Mouse (Mus musculus): ENCODE data around the gene Fam206a.

The Fam206a gene

DNA sequence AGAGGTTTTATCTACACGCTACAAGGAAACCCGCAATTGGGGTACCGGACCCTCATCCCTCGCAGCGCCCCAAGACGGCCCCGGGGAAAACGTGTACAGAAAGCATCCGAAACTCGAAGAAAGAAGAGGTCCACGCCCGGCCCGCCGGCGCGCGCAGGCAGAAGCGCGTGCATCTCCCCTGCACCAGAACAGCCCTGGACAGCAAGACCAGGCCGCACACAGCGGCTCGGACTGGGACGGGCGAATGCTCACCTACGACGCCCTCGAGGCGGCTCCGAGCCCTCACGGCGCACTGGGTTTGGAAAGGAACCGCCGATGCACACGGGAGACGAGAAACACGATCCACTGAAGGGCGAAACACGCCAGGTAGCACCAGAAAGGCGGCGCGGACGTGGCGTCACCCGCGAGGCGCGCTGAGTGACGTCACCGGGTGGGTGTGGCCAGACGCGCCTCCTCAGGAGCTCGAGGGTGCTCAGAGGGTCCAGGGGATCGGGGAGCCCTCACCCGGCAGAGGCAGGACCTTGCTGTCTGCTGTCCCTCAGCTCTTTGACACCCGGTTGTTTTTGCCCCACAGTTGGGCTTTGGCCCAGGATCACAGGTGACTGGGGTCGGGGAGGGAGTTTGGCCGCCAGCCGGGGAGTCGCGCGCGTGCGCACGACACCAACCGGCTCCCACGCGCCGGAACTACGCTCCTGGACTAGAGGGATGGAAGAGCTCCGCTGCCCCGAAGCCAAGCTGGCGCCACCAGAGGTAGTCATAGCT, at the start of gene Fam206a, which contains the start of gene Elp1:
TSS of gene Fam206a (plus strand) at position 439 of the 762 bp plus-strand sequence.
TSS of gene Elp1 (minus strand) at position 425 of the 762 bp plus-strand sequence.
- peak; percentile 94 for DNase-seq (ENCODE audit: low spot score)

DNA sequence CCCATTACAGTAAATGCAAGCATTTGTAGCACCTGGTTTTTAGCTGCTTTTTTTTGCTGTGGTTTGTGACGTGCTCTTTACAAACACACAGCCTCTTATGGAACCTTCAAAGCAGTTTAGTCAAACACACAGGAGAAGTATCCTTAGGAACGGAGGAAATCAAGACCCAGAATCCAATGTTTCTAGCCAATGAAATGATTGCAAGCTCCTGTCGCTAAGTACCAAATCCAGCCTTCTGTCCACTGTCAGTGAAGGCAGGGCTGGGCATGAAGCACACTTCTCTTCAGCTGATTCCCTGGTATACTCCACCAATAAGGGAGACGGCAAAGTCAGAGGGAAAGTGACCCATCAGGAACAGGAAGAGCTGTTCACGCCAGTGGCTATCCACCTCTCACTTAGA, 46.1 kb upstream of the Fam206a start:
- DNase-seq (ENCODE audit: low spot score) = no peak

DNA sequence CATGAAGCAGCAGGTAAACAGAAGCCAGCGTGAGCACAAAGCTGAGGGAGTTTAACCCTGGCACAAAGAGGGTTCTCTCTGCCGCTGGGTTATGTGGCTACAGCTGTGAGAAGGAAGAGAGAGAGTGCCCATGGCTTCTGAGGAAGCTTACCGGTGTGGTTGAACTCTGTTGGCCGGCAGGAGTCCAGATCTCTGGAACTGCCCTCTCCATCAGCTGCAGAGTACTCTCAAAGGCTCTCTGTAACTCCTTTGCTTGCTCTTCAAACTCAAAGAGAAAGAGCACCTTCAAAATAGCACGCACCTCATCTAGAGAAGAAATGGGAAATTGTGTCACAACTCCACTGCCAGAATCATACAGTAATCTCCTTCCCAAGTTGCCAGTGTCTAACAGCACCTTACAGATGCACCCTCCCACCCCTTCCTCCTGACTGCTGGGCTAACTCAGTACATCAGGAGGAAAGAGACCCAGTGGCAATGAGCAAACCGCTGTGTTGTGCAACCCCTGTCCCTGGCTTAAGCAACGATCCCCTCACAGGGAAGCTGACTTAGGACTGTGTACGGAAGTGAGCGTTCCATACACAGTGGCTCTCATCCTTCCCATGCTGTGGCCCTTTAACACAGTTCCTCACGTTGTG, 45.1 kb upstream of the Fam206a start:
- DNase-seq (ENCODE audit: low spot score) = no peak

DNA sequence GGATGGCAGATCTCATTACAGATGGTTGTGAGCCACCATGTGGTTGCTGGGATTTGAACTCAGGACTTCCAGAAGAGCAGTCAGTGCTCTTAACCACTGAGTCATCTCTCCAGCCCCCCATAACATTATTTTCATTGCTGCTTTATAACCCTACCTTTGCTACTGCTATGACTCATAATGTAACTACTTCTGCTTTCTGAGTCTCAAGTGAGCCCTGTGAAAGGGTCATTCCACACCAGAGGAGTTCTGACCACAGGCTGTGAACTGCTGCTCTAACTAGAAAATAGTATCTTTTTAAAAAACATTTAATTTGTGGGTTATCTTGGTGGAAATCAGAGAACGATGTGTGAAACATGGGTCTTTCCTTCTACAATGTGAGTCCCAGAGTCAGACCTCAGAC, 44.5 kb upstream of the Fam206a start:
- DNase-seq (ENCODE audit: low spot score) = no peak

DNA sequence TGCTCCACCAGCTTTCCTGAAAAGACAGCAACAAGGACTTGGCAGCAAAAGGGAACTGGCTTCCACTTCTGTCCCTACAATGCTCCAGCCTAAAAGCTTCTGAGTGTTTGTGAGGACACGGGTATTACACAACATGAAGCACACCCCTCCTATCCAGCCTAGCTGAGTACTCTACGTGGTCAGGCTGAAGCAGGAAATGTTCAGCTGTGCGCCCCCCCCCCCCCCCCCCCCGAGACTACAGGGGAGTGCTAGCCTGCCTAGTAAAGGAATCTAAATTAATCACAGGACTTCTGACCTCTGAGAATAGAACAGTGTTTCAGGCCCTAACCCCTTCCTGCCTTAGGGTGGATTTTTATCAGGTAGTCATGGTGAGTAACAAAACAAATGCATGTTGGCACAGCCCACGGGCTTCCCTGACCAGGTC, 34.3 kb upstream of the Fam206a start:
- DNase-seq (ENCODE audit: low spot score) = no peak

DNA sequence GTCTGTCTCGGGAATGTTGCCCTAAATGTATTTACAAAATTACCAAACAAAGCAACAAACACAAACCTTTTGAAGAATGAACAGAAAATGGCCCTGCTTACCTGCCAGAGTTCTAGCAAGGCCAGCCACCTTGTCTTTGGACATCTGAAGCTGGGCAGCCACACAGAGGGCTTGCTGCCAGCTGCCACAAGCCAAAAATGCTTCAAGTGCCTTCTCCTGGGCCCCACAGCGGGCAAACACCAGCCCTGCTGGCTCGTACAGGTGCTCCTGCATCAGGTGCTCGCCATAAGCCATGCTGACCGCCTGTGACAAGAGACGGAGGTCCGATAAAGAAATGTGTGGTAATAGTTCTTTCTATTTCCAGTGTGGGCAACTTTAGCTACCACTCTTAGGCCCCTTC, 33.2 kb upstream of the Fam206a start:
- no peak for DNase-seq (ENCODE audit: low spot score)

DNA sequence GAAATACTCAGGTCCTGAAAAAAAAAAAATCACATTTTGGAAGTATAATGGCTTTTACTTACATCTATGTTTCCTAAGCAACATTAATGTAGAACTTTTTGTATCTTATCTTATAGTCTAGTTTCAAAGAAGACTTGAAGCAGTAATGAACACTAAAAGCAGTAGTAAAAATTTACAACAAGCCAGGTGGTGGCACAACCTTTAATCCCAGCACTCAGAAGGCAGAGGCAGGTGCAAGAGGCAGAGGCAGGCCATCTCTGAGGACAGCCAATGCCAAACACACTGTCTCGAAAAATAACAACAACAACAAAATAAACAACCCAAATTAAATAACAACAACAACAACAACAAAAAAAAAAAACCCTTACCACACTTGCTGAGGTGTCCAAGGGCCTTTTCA, 31.1 kb upstream of the Fam206a start:
- no peak for DNase-seq (ENCODE audit: low spot score)

DNA sequence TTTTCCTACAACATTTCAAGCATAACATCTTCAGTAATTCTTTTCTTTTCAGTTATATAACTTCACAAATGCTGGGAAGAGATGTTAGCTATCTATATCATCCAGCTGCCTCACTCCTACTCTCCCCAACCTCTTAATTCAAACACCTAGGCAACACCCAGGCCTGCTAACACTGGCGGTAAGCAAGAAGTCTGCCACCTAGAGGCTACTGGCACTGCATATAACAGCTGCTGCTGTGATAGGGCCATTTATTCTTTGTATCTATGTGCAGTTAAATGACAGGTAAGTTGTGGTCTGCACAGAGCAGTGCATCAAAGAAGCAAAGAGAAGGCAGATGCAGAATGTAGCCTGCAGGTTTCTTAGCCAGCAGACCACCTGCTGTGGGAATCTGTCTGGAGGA, 10.8 kb upstream of the Fam206a start:
- no peak for DNase-seq (ENCODE audit: low spot score)

DNA sequence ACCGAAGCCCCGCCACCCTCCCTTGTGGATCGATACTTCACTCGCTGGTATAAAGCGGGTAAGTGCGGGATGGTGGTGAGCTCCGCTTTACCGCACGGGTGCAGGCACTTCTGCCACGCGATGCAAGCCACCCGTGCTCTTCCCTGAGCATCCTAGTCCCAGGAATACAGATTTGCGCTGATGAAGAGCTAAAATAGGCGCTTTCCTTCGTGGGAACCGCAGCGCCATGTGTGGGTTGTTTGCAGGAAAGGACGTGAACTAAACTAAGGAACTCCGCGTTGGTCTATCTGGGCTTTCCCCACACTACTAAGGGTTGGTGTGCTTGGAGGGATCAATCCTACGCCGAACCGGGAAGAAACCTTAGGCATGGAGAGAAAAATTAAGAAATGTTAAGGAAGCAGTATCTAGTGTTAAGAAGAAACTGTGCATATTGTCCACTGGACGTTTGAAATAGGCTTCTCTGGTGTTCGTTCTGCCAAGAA, 565 bp downstream of the Fam206a start:
- DNase-seq (ENCODE audit: low spot score) = no peak

DNA sequence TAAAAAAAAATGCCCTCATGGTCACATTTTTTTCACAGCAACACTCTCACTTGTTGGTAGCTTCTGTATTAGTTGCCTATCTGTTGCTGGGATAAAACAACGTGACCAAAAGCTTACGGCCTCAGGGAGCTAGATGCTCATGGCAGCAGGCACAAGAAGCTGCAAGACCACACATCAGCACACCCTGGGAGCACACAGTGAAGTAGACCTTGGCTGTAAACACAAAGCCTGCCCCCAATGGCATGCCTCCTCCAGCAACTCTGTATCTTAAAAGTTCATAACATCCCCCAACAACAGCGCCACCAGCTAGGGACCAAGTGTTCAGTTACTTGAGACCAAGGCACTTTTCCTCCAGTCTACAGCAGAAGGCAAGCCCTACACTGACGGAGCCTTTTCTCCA, 6.9 kb downstream of the Fam206a start:
- no peak for DNase-seq (ENCODE audit: low spot score)

DNA sequence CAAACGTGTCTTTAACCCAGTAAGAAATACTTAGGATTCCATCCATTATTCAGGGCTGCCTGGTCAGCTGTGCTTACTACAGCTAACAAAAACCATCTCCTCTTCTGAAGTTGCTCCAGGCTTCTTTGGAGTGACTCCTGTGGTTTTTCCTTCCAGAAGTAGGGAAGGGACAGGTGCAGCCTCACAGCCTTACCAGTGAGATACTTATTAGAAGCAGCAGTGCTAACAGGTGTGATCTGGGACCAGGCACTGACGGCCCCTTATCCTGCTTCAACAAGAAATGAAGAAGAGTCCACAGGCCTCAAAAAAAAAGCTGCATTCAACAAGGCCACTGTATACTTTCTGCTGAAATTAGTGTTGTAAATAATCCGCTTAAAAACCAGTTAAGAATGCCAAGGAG, 9.5 kb downstream of the Fam206a start:
- no peak for DNase-seq (ENCODE audit: low spot score)

DNA sequence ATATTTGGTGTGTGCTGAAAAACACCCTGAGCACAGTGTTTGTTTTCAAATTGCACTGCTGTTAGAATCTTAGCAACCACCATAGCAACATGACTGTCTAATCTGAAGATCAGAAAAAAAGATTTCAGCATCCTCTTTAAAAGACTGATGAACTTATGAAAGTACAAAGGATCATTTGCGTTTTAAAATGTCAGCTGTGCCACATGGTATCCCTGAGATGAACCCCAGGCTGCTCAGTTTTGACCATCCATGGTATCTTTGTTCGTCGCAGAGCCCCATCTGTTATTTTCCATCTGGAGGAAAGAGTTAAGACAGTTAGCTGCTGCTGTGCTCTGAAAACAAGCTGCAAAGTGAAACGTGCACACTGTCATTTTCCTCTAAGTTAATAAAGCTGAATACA, 10.0 kb downstream of the Fam206a start:
- no peak for DNase-seq (ENCODE audit: low spot score)

DNA sequence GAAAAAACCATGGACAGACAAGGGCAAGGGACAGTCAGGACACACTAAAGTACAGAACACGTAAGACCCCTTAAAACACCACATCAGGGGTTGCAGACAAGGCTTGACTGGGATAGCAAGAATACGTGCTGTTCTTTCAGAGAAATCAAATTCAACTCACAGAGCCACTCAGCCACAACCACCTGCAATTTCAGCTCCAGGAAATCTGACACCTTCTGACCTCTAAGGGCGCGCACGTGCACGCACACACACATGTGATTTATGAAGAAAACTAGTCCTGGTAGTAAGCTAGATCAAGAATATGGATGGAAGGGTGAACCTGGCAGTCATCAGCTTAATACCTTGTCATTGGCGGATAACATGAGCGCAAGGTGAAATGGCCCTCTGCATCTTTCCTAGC, 13.0 kb downstream of the Fam206a start:
- DNase-seq (ENCODE audit: low spot score) = no peak

DNA sequence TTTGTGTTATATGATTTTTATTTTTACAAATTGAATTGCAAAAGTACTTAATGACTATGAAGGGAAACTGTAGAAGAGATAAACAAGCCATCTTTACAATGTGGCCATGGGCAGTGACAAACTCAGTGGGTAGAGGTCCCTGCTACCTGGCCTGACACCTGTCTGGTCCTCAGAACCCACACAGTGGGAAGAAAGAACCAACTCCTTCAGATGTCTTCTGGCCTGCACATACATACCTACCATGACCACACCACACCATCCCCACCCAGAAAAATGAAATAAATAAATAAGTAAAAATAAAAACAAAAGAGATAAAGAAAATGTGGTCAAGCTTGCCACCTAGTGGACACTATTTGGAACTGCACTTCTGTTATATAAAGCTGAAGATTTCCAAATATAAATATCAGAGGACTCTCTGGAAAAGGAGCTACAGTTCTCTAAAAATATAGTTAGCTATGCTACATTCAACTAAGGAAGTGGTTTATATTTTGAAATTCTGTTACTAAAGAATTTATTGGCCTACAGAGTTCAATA, 17.9 kb downstream of the Fam206a start:
- no peak for DNase-seq (ENCODE audit: low spot score)

DNA sequence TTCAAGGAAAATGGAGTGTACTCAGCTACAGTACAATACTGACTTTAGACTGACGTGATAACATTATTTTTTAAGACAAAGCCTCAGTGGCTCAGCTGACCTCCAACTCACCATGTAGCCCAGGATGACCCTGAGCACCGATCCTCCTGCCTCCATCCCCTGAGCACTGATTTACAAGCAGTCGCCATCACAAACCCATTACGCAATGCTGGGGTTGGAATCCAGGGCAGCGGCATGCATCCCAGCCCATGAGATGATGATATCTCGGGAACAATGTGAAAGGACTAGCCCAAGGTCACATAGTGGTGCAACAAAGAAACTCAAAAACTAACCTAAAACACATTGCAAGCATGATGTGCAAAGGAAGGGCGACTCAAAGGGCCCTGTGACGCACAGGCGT, 22.1 kb downstream of the Fam206a start:
- no peak for DNase-seq (ENCODE audit: low spot score)

DNA sequence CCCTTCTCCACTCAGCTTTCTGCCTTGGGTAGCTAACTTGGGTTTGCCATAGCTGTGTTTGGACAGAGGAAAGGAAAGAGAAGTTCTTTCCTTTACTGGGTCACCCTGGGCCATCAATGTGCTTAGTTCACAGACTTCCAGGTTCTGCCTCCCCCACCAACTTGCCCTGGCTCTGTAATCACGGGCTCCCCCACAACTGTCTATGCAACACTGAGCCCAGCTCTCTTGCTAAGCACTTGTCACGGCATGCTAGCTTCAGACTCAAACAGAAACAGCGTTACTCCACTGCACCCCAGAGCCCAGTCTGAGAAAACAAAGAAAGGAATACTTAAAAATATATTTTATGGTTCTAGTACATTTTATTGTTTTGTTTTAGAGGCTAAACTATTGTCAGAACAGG, 26.8 kb downstream of the Fam206a start:
- no peak for DNase-seq (ENCODE audit: low spot score)

DNA sequence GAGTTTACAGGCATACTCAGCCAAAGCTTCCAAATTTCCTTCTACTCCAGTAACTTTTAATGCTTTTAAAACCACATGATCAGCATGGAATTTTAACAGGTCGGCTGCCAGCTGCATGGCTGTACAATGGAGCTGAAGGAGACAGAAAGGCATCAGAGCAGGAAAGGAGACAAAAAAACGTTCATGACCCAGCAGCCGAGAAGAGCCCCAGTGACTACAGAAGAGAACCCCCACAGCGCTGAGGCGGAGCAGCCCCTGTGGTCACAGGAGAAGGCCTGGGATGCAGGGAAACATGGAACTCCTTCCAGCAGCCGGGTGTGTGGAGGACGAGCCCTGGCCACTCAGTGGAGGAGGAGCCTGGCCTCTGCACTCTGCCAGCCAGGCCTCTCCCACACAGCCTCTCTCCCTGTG, 27.4 kb downstream of the Fam206a start:
- DNase-seq (ENCODE audit: low spot score) = no peak

DNA sequence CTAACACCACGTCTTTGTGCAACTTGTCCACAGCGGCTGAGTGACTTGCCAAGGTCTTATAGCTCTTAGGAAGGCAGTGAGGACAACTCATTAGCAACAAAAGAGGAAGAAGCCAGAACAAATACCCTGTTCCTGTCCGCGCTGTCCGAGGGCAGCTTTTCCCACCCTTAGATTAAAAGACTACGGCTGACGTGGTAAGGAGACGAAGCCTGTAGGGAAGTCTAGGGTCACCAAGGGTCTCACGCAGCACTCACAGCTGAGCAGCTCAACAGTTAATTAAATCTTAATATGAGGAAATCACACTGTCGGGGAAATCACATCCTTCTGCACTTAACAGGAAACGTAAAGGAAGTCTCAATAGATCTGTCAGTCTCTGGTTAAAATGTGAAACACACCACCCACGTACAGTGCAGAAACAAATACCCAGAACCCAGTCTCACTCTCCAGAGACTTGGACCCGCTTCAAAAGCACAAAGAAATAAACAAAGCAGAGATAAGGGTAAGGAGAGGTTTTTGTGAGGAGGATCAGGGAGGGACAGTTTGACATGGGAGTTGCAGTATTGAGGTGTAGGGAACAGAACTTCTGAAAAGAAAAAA, 29.0 kb downstream of the Fam206a start:
- DNase-seq (ENCODE audit: low spot score) = no peak

DNA sequence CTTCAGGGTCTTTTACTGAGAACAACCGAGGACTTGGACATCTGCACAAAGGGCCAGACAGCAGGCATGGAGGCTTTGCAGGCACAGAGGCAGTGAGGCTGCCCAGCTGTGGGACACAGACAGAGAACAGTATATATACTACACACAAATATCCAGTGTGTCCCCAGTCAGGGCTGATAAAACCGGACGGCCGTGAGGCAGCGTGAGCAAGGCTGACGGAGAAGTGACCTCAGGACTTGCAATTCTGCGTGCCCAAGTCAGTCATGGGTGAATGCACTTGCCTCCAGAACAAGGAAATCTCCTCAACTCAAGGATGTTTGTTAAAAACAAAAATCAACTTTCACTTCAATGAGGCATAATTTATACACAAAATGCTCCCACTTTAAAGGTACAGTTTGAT, 29.9 kb downstream of the Fam206a start:
- DNase-seq (ENCODE audit: low spot score) = no peak

DNA sequence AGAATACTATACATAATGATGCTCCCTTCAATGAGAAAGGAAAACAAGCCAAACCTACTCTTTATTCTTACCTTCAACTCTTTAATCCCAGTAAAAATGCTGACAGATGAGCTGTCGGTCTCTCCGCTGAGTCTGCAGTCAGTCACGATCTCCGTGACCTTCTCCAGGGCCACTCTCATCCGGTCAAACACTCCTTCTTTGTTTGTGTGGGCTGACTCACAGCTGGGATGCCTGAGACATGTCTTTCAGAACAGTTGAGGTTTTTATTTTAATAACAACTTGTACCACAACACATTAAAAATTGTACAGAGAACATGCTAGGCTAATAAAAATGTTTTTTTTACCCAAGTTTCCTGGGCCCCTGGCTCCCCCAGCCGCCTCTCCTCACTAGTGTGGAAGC, 35.5 kb downstream of the Fam206a start:
- no peak for DNase-seq (ENCODE audit: low spot score)

DNA sequence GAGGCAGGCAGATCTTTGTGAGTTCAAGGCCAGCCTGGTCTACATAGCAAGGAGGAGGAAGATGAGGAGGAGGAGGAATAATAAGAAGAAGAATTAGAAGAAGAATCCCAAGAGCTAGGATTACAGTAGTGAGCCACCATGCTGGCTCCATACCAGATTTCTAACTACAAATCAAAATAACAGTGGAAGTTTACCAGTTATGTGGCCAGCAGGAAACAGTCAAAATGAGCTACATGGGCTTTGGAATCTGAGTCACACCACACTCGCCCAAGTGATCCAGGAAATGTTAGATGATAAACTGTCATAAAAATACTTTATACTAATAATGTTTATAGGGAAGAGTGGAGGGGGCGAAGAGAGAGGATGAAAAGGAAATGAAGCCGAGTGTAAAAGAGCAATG, 38.2 kb downstream of the Fam206a start:
- DNase-seq (ENCODE audit: low spot score) = no peak

DNA sequence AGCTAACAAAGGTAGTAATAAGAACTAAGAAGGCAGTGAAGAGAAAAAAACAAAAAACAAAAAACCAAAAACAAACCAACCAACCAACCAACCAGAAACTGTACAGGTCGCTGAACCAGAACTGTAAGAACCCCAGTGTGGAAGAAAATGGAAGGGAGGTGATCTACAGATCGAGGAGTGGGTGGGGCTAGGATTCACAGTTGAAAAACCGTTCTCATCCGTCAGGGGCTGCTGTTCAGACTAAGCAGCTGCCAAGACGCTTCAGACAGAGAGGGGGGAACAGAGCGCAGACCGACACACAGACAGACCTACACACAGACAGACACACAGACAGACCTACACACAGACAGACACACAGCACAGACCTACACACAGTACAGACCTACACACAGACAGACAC, 40.4 kb downstream of the Fam206a start:
- DNase-seq (ENCODE audit: low spot score) = no peak

DNA sequence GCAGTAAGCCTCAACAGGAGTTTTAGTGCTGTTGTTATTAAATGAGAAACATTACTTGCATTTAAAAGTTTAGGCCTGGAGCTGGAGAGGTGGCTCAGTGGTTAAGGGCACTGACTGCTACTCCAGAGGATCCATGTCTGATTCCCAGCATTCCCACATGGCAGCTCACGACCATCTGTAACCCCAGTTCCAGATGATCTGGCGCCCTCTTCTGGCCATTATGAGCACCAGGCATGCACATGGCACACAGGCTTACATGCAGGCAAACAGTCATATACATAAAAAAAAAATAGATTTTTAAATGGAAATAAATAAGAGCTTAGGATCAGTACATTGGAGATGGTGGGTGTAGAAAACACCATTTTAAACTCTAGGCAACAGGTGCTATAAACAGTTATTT, 41.8 kb downstream of the Fam206a start:
- no peak for DNase-seq (ENCODE audit: low spot score)

All from yolk sac, embryonic 10.5 days (tissue).